Mouse (Mus musculus) kidney, embryonic 16.5 days (tissue): ENCODE data around the gene Hcn2. TPM values are rescaled to one million over a fixed set of nuclear protein-coding genes. Genes with fewer than 3 reads are reported as not detected.

Source experiments
- ATAC-seq: fragments of 200-750 bp; cut with Nextera tagmentation; 2 replicates; pipeline ENCODE4 v1.8.0; 2017; ENCODE audit warnings: moderate TSS enrichment; ENCODE audit not compliant: low FRiP score, low TSS enrichment
- H3K27ac ChIP-seq: fragments of 300-500 bp; sonication (generic); 2 replicates; pipeline ENCODE4 v1.5.1; 2014; ENCODE audit warnings: low read length
- H3K27me3 ChIP-seq: fragments of 300-500 bp; sonication (generic); 2 replicates; pipeline ENCODE4 v1.6.1; 2014; ENCODE audit warnings: low read length, control low read depth, mixed read lengths; ENCODE audit not compliant: insufficient read depth
- H3K36me3 ChIP-seq: fragments of 300-500 bp; sonication (generic); 2 replicates; pipeline ENCODE4 v1.6.1; 2014; ENCODE audit warnings: low read length, control low read depth, mixed read lengths; ENCODE audit not compliant: insufficient read depth
- H3K4me1 ChIP-seq: fragments of 300-500 bp; sonication (generic); 2 replicates; pipeline ENCODE4 v1.6.1; 2014; ENCODE audit warnings: low read length, control low read depth, mixed read lengths; ENCODE audit not compliant: insufficient read depth
- H3K4me2 ChIP-seq: fragments of 300-500 bp; sonication (generic); replicated peaks from 2 replicates; pipeline ENCODE4 v1.6.1; 2014; ENCODE audit warnings: low read depth, low read length
- H3K4me3 ChIP-seq: fragments of 300-500 bp; sonication (generic); 2 replicates; pipeline ENCODE4 v1.5.1; 2014; ENCODE audit warnings: mild to moderate bottlenecking, low read length
- H3K9ac ChIP-seq: fragments of 300-500 bp; sonication (generic); replicated peaks from 2 replicates; pipeline ENCODE4 v1.6.1; 2014; ENCODE audit warnings: low read length
- H3K9me3 ChIP-seq: fragments of 300-500 bp; sonication (generic); 2 replicates; pipeline ENCODE4 v1.6.1; 2016; ENCODE audit warnings: low read length, control low read depth
- WGBS: fragments of 180-500 bp; shearing (Covaris S2); extraction: QIAGEN DNeasy Blood & Tissue Kit; methylation state at CpG from one replicate; pipeline ENCODE4 v1.1.7; 2014; 5-methylcytosine and 5-hydroxymethylcytosine counted together
- polyA plus RNA-seq: library from polyadenylated mRNA; unstranded; fragments of >200 nt; fragmentation: Nextera tagmentation; extraction: Ambion mirVana; gene quantifications from 2 replicates; pipeline ENCODE4 v1.2.1, GENCODE M21; 2015

Gene Hcn2
- polyA plus RNA-seq, 1 experiment from 2014 or later, result 0.05 TPM

GRCm38 (mm10) chr10:79706406-79707094, 9.9 kb upstream of the Hcn2 start:
- Histone ChIP-seq H3K4me1 (peaks cover 30% of the 10 kb centered on the region), H3K27ac (no peak overlapping the region), H3K9me3 (no peaks in the 10 kb centered on the region), H3K9ac (peak overlapping the region; percentile 98), H3K4me3 (peak overlapping the region; percentile 92), H3K27me3 (no peaks in the 10 kb centered on the region), H3K4me2 (peak overlapping the region; percentile 96), H3K36me3 (peaks cover 35% of the 10 kb centered on the region)
- WGBS, result 77% methylated on average over 5 of the region's 5 CpGs
- ATAC-seq, result no peak

- Histone ChIP-seq H3K4me3 (no peak overlapping the region), H3K9me3 (no peaks in the 10 kb centered on the region), H3K27ac (no peak overlapping the region), H3K9ac (no peak overlapping the region), H3K4me2 (no peak overlapping the region), H3K36me3 (peaks cover 41% of the 10 kb centered on the region), H3K27me3 (no peaks in the 10 kb centered on the region), H3K4me1 (peaks cover 26% of the 10 kb centered on the region)
- no peak for ATAC-seq
- 80% methylated on average over 1 of the region's 1 CpGs for WGBS
These were observed 9.3 kb upstream of the Hcn2 start for GRCm38 (mm10) chr10:79707162-79707561.

- H3K4me3 ChIP-seq, result no peak overlapping the region
- H3K27me3 ChIP-seq, result no peaks in the 10 kb centered on the region
- no peak for ATAC-seq
- no peak overlapping the region for H3K27ac ChIP-seq
- peaks cover 26% of the 10 kb centered on the region for H3K4me1 ChIP-seq
- H3K9ac ChIP-seq, result no peak overlapping the region
- WGBS, result 69% methylated on average over 4 of the region's 4 CpGs
- no peak overlapping the region for H3K4me2 ChIP-seq
- no peaks in the 10 kb centered on the region for H3K9me3 ChIP-seq
- peaks cover 42% of the 10 kb centered on the region for H3K36me3 ChIP-seq
These were observed 8.7 kb upstream of the Hcn2 start for GRCm38 (mm10) chr10:79707759-79708158.

- no peaks in the 10 kb centered on the region for H3K9me3 ChIP-seq
- 89% methylated on average over 21 of the region's 21 CpGs for WGBS
- no peak for ATAC-seq
These were observed 7.8 kb upstream of the Hcn2 start for GRCm38 (mm10) chr10:79708668-79709067.

GRCm38 (mm10) chr10:79709307-79709706, 7.1 kb upstream of the Hcn2 start:
- Histone ChIP-seq H3K9me3 (no peaks in the 10 kb centered on the region), H3K4me2 (no peak overlapping the region), H3K36me3 (peaks cover 42% of the 10 kb centered on the region), H3K9ac (no peak overlapping the region), H3K27me3 (no peaks in the 10 kb centered on the region), H3K27ac (no peak overlapping the region), H3K4me3 (no peak overlapping the region), H3K4me1 (peaks cover 26% of the 10 kb centered on the region)
- 80% methylated on average over 7 of the region's 7 CpGs for WGBS
- ATAC-seq, result no peak

More at GRCm38 (mm10) chr10:79708668-79709067, 7.8 kb upstream of the Hcn2 start:
- no peak overlapping the region for H3K9ac ChIP-seq
- H3K4me3 ChIP-seq, result no peak overlapping the region
- H3K27ac ChIP-seq, result no peak overlapping the region
- H3K36me3 ChIP-seq, result peaks cover 42% of the 10 kb centered on the region
- peaks cover 26% of the 10 kb centered on the region for H3K4me1 ChIP-seq
- no peaks in the 10 kb centered on the region for H3K27me3 ChIP-seq
- no peak overlapping the region for H3K4me2 ChIP-seq

- 76% methylated on average over 1 of the region's 1 CpGs for WGBS
- ATAC-seq, result no peak
These were observed 4.4 kb upstream of the Hcn2 start for GRCm38 (mm10) chr10:79712029-79712428.

GRCm38 (mm10) chr10:79712499-79713126, 3.8 kb upstream of the Hcn2 start:
- Histone ChIP-seq H3K4me1 (peaks cover 13% of the 10 kb centered on the region), H3K9me3 (no peaks in the 10 kb centered on the region), H3K4me3 (no peak overlapping the region), H3K27me3 (peaks cover 32% of the 10 kb centered on the region), H3K9ac (no peak overlapping the region), H3K36me3 (peaks cover 34% of the 10 kb centered on the region), H3K4me2 (no peak overlapping the region), H3K27ac (no peak overlapping the region)
- 19% methylated on average over 4 of the region's 6 CpGs for WGBS
- peak; percentile 21; the same call in 1 of the 2 replicates for ATAC-seq

More at GRCm38 (mm10) chr10:79712029-79712428, 4.4 kb upstream of the Hcn2 start:
- Histone ChIP-seq H3K36me3 (peaks cover 40% of the 10 kb centered on the region), H3K4me3 (no peak overlapping the region), H3K27me3 (peaks cover 26% of the 10 kb centered on the region), H3K9me3 (no peaks in the 10 kb centered on the region), H3K4me1 (peaks cover 15% of the 10 kb centered on the region), H3K27ac (no peak overlapping the region), H3K4me2 (no peak overlapping the region), H3K9ac (no peak overlapping the region)

- 42% methylated on average over 1 of the region's 1 CpGs for WGBS
- peaks cover 33% of the 10 kb centered on the region for H3K36me3 ChIP-seq
- H3K4me1 ChIP-seq, result peaks cover 13% of the 10 kb centered on the region
- no peak overlapping the region for H3K27ac ChIP-seq
- no peak for ATAC-seq
- H3K9me3 ChIP-seq, result no peaks in the 10 kb centered on the region
- no peak overlapping the region for H3K4me2 ChIP-seq
- no peak overlapping the region for H3K4me3 ChIP-seq
- H3K9ac ChIP-seq, result no peak overlapping the region
- peaks cover 37% of the 10 kb centered on the region for H3K27me3 ChIP-seq
These were observed 3.3 kb upstream of the Hcn2 start for GRCm38 (mm10) chr10:79713163-79713562.

- no peak for ATAC-seq
- H3K27ac ChIP-seq, result no peak overlapping the region
- no peak overlapping the region for H3K9ac ChIP-seq
- H3K4me1 ChIP-seq, result peaks cover 13% of the 10 kb centered on the region
- no peaks in the 10 kb centered on the region for H3K9me3 ChIP-seq
- no peak overlapping the region for H3K4me3 ChIP-seq
- WGBS, result 66% methylated on average over 4 of the region's 4 CpGs
- H3K4me2 ChIP-seq, result no peak overlapping the region
- H3K27me3 ChIP-seq, result peaks cover 49% of the 10 kb centered on the region
- peaks cover 22% of the 10 kb centered on the region for H3K36me3 ChIP-seq
These were observed 1.4 kb upstream of the Hcn2 start for GRCm38 (mm10) chr10:79714996-79715395.

- Histone ChIP-seq H3K27me3 (peaks cover 49% of the 10 kb centered on the region), H3K4me1 (peaks cover 13% of the 10 kb centered on the region), H3K4me2 (peak overlapping the region; percentile 99), H3K9me3 (no peaks in the 10 kb centered on the region), H3K9ac (peak overlapping the region; percentile 38), H3K27ac (no peak overlapping the region), H3K36me3 (peaks cover 2% of the 10 kb centered on the region), H3K4me3 (peak overlapping the region; percentile 62)
- peak; percentile 1; the same call in 1 of the 2 replicates for ATAC-seq
- whole genome bisulfite sequencing, result under 1% methylated on average over 44 of the region's 44 CpGs
These were observed 538 bp downstream of the Hcn2 start for GRCm38 (mm10) chr10:79716988-79717355.
